Mouse (Mus musculus) right cerebral cortex, adult 2 months (tissue): ENCODE results near the gene Thsd4.

ENCODE experiments used
- DNase-seq, 2 experiments: peaks; one replicate each; pipeline ENCODE4 v3.0.0; 2021 to 2022; ENCODE audit warnings: low spot score in 2 of 2

The Thsd4 gene

GRCm38 (mm10) chr9:60521806-60522264 is at the start of gene Thsd4:
Gene Thsd4, minus strand, starts transcription at chr9:60522046.
- DNase-seq: peak; percentile 15 to 20

- DNase-seq: no peak
Observed at GRCm38 (mm10) chr9:60571041-60571440, 49.2 kb upstream of the Thsd4 start.

- DNase-seq: no peak
Observed at GRCm38 (mm10) chr9:60569366-60569765, 47.5 kb upstream of the Thsd4 start.

- DNase-seq: no peak
Observed at GRCm38 (mm10) chr9:60563809-60564208, 42.0 kb upstream of the Thsd4 start.

- no peak for DNase-seq
Observed at GRCm38 (mm10) chr9:60562443-60563371, 40.9 kb upstream of the Thsd4 start.

- peak; percentile 47 to 57 for DNase-seq
Observed at GRCm38 (mm10) chr9:60561641-60562289, 39.9 kb upstream of the Thsd4 start.

- no peak for DNase-seq
Observed at GRCm38 (mm10) chr9:60558507-60558906, 36.7 kb upstream of the Thsd4 start.

- DNase-seq: no peak
Observed at GRCm38 (mm10) chr9:60551238-60551637, 29.4 kb upstream of the Thsd4 start.

- DNase-seq: peak; percentile 23
Observed at GRCm38 (mm10) chr9:60548182-60548581, 26.3 kb upstream of the Thsd4 start.

GRCm38 (mm10) chr9:60546169-60546568 is 24.3 kb upstream of the Thsd4 start:
- DNase-seq: no peak

- DNase-seq: no peak
Observed at GRCm38 (mm10) chr9:60545361-60546096, 23.7 kb upstream of the Thsd4 start.

GRCm38 (mm10) chr9:60543422-60544015 is 21.7 kb upstream of the Thsd4 start:
- no peak for DNase-seq

- DNase-seq: no peak
Observed at GRCm38 (mm10) chr9:60530310-60530709, 8.5 kb upstream of the Thsd4 start.

GRCm38 (mm10) chr9:60529348-60530243 is 7.8 kb upstream of the Thsd4 start:
- no peak for DNase-seq

GRCm38 (mm10) chr9:60528269-60528668 is 6.4 kb upstream of the Thsd4 start:
- DNase-seq: no peak

GRCm38 (mm10) chr9:60527836-60528235 is 6.0 kb upstream of the Thsd4 start:
- DNase-seq: no peak

- DNase-seq: no peak
Observed at GRCm38 (mm10) chr9:60527051-60527450, 5.2 kb upstream of the Thsd4 start.

- no peak for DNase-seq
Observed at GRCm38 (mm10) chr9:60526195-60526594, 4.3 kb upstream of the Thsd4 start.

- DNase-seq: no peak
Observed at GRCm38 (mm10) chr9:60521143-60521542, 703 bp downstream of the Thsd4 start.

GRCm38 (mm10) chr9:60519601-60520000 is 2.2 kb downstream of the Thsd4 start:
- no peak for DNase-seq

- DNase-seq: no peak
Observed at GRCm38 (mm10) chr9:60518216-60518615, 3.6 kb downstream of the Thsd4 start.
